Mouse (Mus musculus) MEL (cell line): ENCODE measurements around the gene Rab3c. TPM values are rescaled to one million over a fixed set of nuclear protein-coding genes. Genes with fewer than 3 reads are reported as not detected.

Experiments
- DNase-seq: peaks from one replicate; pipeline ENCODE4 v3.0.0; 2011; ENCODE audit warnings: low read depth, low spot score
- H3K27ac ChIP-seq: 2 replicates; pipeline ENCODE4 v1.5.1; 2012; ENCODE audit warnings: low read depth, mild to moderate bottlenecking, control low read depth, low read length, moderate library complexity; ENCODE audit not compliant: control insufficient read depth
- H3K27me3 ChIP-seq, 2 experiments: fragments of 150-350 bp in 1 of 2; sonication (generic) in 1 of 2; 2 replicates each; pipeline ENCODE4 v1.6.1; 2012; ENCODE audit warnings: low read length in 2 of 2, mild to moderate bottlenecking in 2 of 2, improper control_type of control experiment in 1 of 2, moderate library complexity in 1 of 2; ENCODE audit not compliant: insufficient read depth in 2 of 2, control insufficient read depth in 1 of 2
- H3K36me3 ChIP-seq, 2 experiments: 2 replicates each; pipeline ENCODE4 v1.6.1; 2012 to 2014; ENCODE audit warnings: low read length in 2 of 2, improper control_type of control experiment in 1 of 2, inconsistent platforms in 1 of 2, mild to moderate bottlenecking in 1 of 2; ENCODE audit not compliant: insufficient read depth in 2 of 2, control insufficient read depth in 1 of 2
- H3K4me1 ChIP-seq, 2 experiments: fragments of 150-350 bp in 1 of 2; sonication (generic) in 1 of 2; 2 replicates each; pipeline ENCODE4 v1.6.1; 2012; ENCODE audit warnings: low read length in 2 of 2, improper control_type of control experiment in 1 of 2, mild to moderate bottlenecking in 1 of 2; ENCODE audit not compliant: insufficient read depth in 2 of 2, control insufficient read depth in 1 of 2
- H3K4me3 ChIP-seq, 2 experiments: fragments of 150-350 bp in 1 of 2; sonication (generic) in 1 of 2; 2 replicates each; pipeline ENCODE4 v1.5.1; 2012; ENCODE audit warnings: low read depth in 2 of 2, low read length in 2 of 2, mild to moderate bottlenecking in 2 of 2, moderate library complexity in 2 of 2, control low read depth in 1 of 2, improper control_type of control experiment in 1 of 2; ENCODE audit not compliant: control insufficient read depth in 1 of 2, insufficient read depth in 1 of 2
- H3K79me2 ChIP-seq: 2 replicates; pipeline ENCODE4 v1.6.1; 2012; ENCODE audit warnings: mild to moderate bottlenecking, low read length, moderate library complexity; ENCODE audit not compliant: control insufficient read depth, poor library complexity, insufficient read depth
- H3K9ac ChIP-seq: 2 replicates; pipeline ENCODE4 v1.6.1; 2012; ENCODE audit warnings: low read depth, mild to moderate bottlenecking, control low read depth, low read length, moderate library complexity; ENCODE audit not compliant: control insufficient read depth, poor library complexity, severe bottlenecking
- H3K9me3 ChIP-seq: fragments of 150-350 bp; sonication (generic); replicated peaks from 2 replicates; pipeline ENCODE4 v1.6.1; 2012; ENCODE audit warnings: mild to moderate bottlenecking, low read length, improper control_type of control experiment, moderate library complexity; ENCODE audit not compliant: insufficient read depth
- BHLHE40 ChIP-seq: IDR thresholded peaks from 2 replicates; pipeline ENCODE4 v1.6.1; 2012; ENCODE audit warnings: low read depth, mild to moderate bottlenecking, inconsistent platforms, low read length, improper control_type of control experiment, borderline replicate concordance
- CHD2 ChIP-seq: IDR thresholded peaks from 2 replicates; pipeline ENCODE4 v1.6.1; 2011; ENCODE audit warnings: low read length, improper control_type of control experiment
- E2F4 ChIP-seq: IDR thresholded peaks from 2 replicates; pipeline ENCODE4 v1.6.1; 2011; ENCODE audit warnings: low read depth, low read length, improper control_type of control experiment, borderline replicate concordance
- ELF1 ChIP-seq: IDR thresholded peaks from 2 replicates; pipeline ENCODE4 v1.6.1; 2014; ENCODE audit warnings: low read depth, mild to moderate bottlenecking, inconsistent platforms, low read length, improper control_type of control experiment, moderate library complexity
- GATA1 ChIP-seq: IDR thresholded peaks from 2 replicates; pipeline ENCODE4 v1.6.1; 2011; ENCODE audit warnings: low read depth, low read length, improper control_type of control experiment
- HCFC1 ChIP-seq: IDR thresholded peaks from 2 replicates; pipeline ENCODE4 v1.6.1; 2012; ENCODE audit warnings: low read depth, mild to moderate bottlenecking, inconsistent platforms, low read length, improper control_type of control experiment, moderate library complexity
- JUND ChIP-seq: IDR thresholded peaks from 2 replicates; pipeline ENCODE4 v1.6.1; 2011; ENCODE audit warnings: low read depth, mild to moderate bottlenecking, improper control_type of control experiment, low read length
- MAFK ChIP-seq: IDR thresholded peaks from 2 replicates; pipeline ENCODE4 v1.6.1; 2011; ENCODE audit warnings: low read depth, mild to moderate bottlenecking, low read length, improper control_type of control experiment, borderline replicate concordance
- MAX ChIP-seq: IDR thresholded peaks from 2 replicates; pipeline ENCODE4 v1.6.1; 2011; ENCODE audit warnings: low read length, improper control_type of control experiment
- MEF2A ChIP-seq: IDR thresholded peaks from 2 replicates; pipeline ENCODE4 v1.6.1; 2014; ENCODE audit warnings: low read depth, mild to moderate bottlenecking, inconsistent platforms, low read length, improper control_type of control experiment; ENCODE audit not compliant: poor library complexity, insufficient replicate concordance, severe bottlenecking; ENCODE audit errors: extremely low read depth
- MYC ChIP-seq: IDR thresholded peaks from 2 replicates; pipeline ENCODE4 v1.6.1; 2011; ENCODE audit warnings: low read depth, mild to moderate bottlenecking, low read length, improper control_type of control experiment, moderate library complexity
- POLR2A ChIP-seq, 2 experiments: IDR thresholded peaks; 2 replicates each; pipeline ENCODE4 v1.6.1; 2011 to 2012; ENCODE audit warnings: low read length in 2 of 2, mild to moderate bottlenecking in 2 of 2, control low read depth in 1 of 2, improper control_type of control experiment in 1 of 2, low read depth in 1 of 2, moderate library complexity in 1 of 2; ENCODE audit not compliant: control insufficient read depth in 1 of 2, insufficient read depth in 1 of 2, poor library complexity in 1 of 2
- POLR2AphosphoS5 ChIP-seq: IDR thresholded peaks from 2 replicates; pipeline ENCODE4 v1.6.1; 2012; ENCODE audit warnings: low read depth, borderline replicate concordance, mild to moderate bottlenecking, inconsistent platforms, low read length, moderate library complexity, mixed read lengths
- RCOR1 ChIP-seq: IDR thresholded peaks from 2 replicates; pipeline ENCODE4 v1.6.1; 2012; ENCODE audit warnings: low read depth, mild to moderate bottlenecking, inconsistent platforms, low read length, improper control_type of control experiment
- SIN3A ChIP-seq: IDR thresholded peaks from 2 replicates; pipeline ENCODE4 v1.6.1; 2012; ENCODE audit warnings: low read length, improper control_type of control experiment, inconsistent platforms
- SMC3 ChIP-seq: IDR thresholded peaks from 2 replicates; pipeline ENCODE4 v1.6.1; 2011; ENCODE audit warnings: low read depth, low read length, improper control_type of control experiment
- TAL1 ChIP-seq: IDR thresholded peaks from 2 replicates; pipeline ENCODE4 v1.6.1; 2012; ENCODE audit warnings: mild to moderate bottlenecking, inconsistent platforms, low read length, moderate library complexity, mixed read lengths
- TCF12 ChIP-seq: IDR thresholded peaks from 2 replicates; pipeline ENCODE4 v1.6.1; 2014; ENCODE audit warnings: low read depth, mild to moderate bottlenecking, inconsistent platforms, low read length, improper control_type of control experiment, moderate library complexity
- USF1 ChIP-seq: IDR thresholded peaks from 2 replicates; pipeline ENCODE4 v1.6.1; 2014; ENCODE audit warnings: low read depth, mild to moderate bottlenecking, inconsistent platforms, low read length, improper control_type of control experiment, moderate library complexity
- ZC3H11A ChIP-seq: IDR thresholded peaks from 2 replicates; pipeline ENCODE4 v1.6.1; 2012; ENCODE audit warnings: low read depth, mild to moderate bottlenecking, inconsistent platforms, low read length, improper control_type of control experiment
- ZKSCAN1 ChIP-seq: IDR thresholded peaks from 2 replicates; pipeline ENCODE4 v1.6.1; 2012; ENCODE audit warnings: low read depth, mild to moderate bottlenecking, inconsistent platforms, low read length, improper control_type of control experiment, moderate library complexity
- ZMIZ1 ChIP-seq: IDR thresholded peaks from 2 replicates; pipeline ENCODE4 v1.6.1; 2012; ENCODE audit warnings: low read depth, mild to moderate bottlenecking, inconsistent platforms, low read length, improper control_type of control experiment, moderate library complexity
- ZNF384 ChIP-seq: IDR thresholded peaks from 2 replicates; pipeline ENCODE4 v1.6.1; 2012; ENCODE audit warnings: low read depth, mild to moderate bottlenecking, inconsistent platforms, low read length, improper control_type of control experiment
- polyA plus RNA-seq, 2 experiments: library from polyadenylated mRNA; stranded (reverse) in 1 of 2; unstranded in 1 of 2; fragments of >175 nt in 1 of 2; fragments of >200 nt in 1 of 2; gene quantifications; 2 replicates each; pipeline versions ENCODE4 v1.2.1 to v1.2.4; 2012; ENCODE audit warnings: low replicate concordance in 2 of 2, low read depth in 1 of 2; ENCODE audit not compliant: insufficient read length in 2 of 2, insufficient read depth in 1 of 2, missing spikeins in 1 of 2
- total RNA-seq: library from RNA; depleted of rRNA; stranded (reverse); fragments of 300-350 nt; gene quantifications from 2 replicates; pipeline ENCODE4 v1.2.3, GENCODE M21; 2012

The Rab3c gene
- total and polyA plus RNA-seq, 3 experiments, result not detected

GRCm38 (mm10) chr13:110067149-110067548 lies 213.6 kb downstream of the Rab3c start:
- no peak overlapping the region for H3K9ac ChIP-seq
- no peak overlapping the region for H3K27ac ChIP-seq
- no peaks in the 10 kb centered on the region for H3K9me3 ChIP-seq
- no peak overlapping the region for H3K4me3 ChIP-seq
- H3K27me3 ChIP-seq, result peaks cover 2 to 3% of the 10 kb centered on the region in 2 experiments; a peak in 3 of 4 replicates
- H3K36me3 ChIP-seq, result no peaks in the 10 kb centered on the region
- H3K4me1 ChIP-seq, result no peaks in the 10 kb centered on the region
- DNase-seq, result no peak
- H3K79me2 ChIP-seq, result no peaks in the 10 kb centered on the region
- TF ChIP-seq TAL1 (no peak), CHD2 (no peak), POLR2A (IDR thresholded peaks at IDR 0.05; ENCODE audit: control insufficient read depth in 1 of 2, insufficient read depth in 1 of 2, low read depth in 1 of 2, low read length in 2 of 2, poor library complexity in 1 of 2) (no peak), USF1 (no peak), GATA1 (no peak), SMC3 (no peak), MAFK (no peak), MAX (no peak), E2F4 (no peak), POLR2AphosphoS5 (no peak), MEF2A (no peak), ELF1 (no peak), JUND (no peak), MYC (no peak), ZNF384 (no peak), RCOR1 (no peak), BHLHE40 (no peak), ZMIZ1 (no peak)

- no peak overlapping the region for H3K27ac ChIP-seq
- H3K79me2 ChIP-seq, result no peaks in the 10 kb centered on the region
- no peaks in the 10 kb centered on the region for H3K4me1 ChIP-seq
- H3K4me3 ChIP-seq, result no peak overlapping the region
- no peaks in the 10 kb centered on the region for H3K9me3 ChIP-seq
- H3K27me3 ChIP-seq, result peaks cover 2 to 3% of the 10 kb centered on the region in 2 experiments; a peak in 3 of 4 replicates
- H3K36me3 ChIP-seq, result no peaks in the 10 kb centered on the region
- H3K9ac ChIP-seq, result no peak overlapping the region
- DNase-seq, result no peak
- TF ChIP-seq POLR2A (IDR thresholded peaks at IDR 0.05; ENCODE audit: control insufficient read depth in 1 of 2, insufficient read depth in 1 of 2, low read depth in 1 of 2, low read length in 2 of 2, poor library complexity in 1 of 2) (no peak), HCFC1 (no peak), ZKSCAN1 (no peak), ZC3H11A (no peak), ZNF384 (no peak), TCF12 (no peak), USF1 (no peak), SIN3A (no peak)
- TF ChIP-seq, all 39 proteins: peak for 0
Measured at GRCm38 (mm10) chr13:110066674-110067073, 214.1 kb downstream of the Rab3c start.
